Mouse (Mus musculus): ENCODE data around the gene Hcn3.

DNA sequence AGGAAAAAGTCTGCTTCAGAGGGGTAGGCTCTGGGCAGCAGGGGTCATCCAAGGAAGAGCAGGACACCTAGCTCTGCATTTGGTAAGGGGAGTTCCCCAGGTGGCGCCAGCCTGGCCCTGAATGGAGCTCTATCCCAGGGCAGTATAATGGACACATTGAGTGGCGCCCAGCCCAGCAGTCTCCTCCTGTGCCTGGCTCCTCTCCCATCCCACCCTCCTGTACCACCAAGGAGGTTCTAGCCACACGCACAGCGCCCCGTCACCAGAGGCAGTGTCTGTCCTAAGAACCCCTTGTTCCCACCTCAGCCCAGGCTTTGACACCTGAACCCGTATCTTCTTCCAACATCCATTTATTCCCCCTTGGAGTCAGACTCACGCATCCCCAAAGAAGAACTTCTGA is 49.7 kb upstream of the Hcn3 start:
- TF ChIP-seq POLR2A (IDR thresholded peaks at IDR 0.05; ENCODE audit: borderline replicate concordance, control insufficient read depth, low read depth, low read length) (no peak), CTCF (IDR thresholded peaks at IDR 0.05; ENCODE audit: control insufficient read depth, insufficient read depth, low read length) (no peak)

Measured in bone marrow, adult 2 months (tissue).